Comparison of ENCODE assay signal across 17 mouse cellular contexts in genomic region chr17:86438763-86439162, GRCm38 (mm10).
A peak's percentile ranks its signal among the peaks of the same experiment; 100 is the strongest.
DNase-seq lines count a peak whose midpoint lies in the region; ATAC-seq and TF ChIP-seq lines count a peak whose summit lies in the region.
"Had no signal": no experiment of that assay in that cellular context is flagged by ENCODE, and none has a peak within 500 bp of the region (broad histone marks: within the 10 kb centered on the region; RNA-seq: fewer than 3 reads in every experiment).

No protein-coding gene starts in this region.

- H3K9ac ChIP-seq in heart, adult 2 months (ENCODE audit: low read depth, low read length): no peak overlapping the region
- no peak overlapping the region for H3K9ac ChIP-seq in heart, embryonic 11.5 days (ENCODE audit: low read depth, low read length)
- H3K9ac ChIP-seq in intestine, embryonic 15.5 days: no peak overlapping the region
- H3K9ac ChIP-seq: embryonic facial prominence, embryonic 15.5 days; hindbrain, embryonic 15.5 days; liver, embryonic 14.5 days; midbrain, embryonic 12.5 days had no signal

- no peak for TF ChIP-seq CTCF in heart, adult 2 months (IDR thresholded peaks at IDR 0.05)

- H3K4me2 ChIP-seq in heart, embryonic 11.5 days: no peak overlapping the region
- no peak overlapping the region for H3K4me2 ChIP-seq in intestine, embryonic 15.5 days (replicated peaks)
- H3K4me2 ChIP-seq: embryonic facial prominence, embryonic 15.5 days; hindbrain, embryonic 15.5 days; midbrain, embryonic 12.5 days had no signal

- peak; percentile 41; the same call in 1 of the 2 replicates for ATAC-seq in heart, embryonic 11.5 days (replicated peaks; ENCODE audit: insufficient number of reproducible peaks, low FRiP score, low TSS enrichment)
- peak; percentile 90 for ATAC-seq in intestine, embryonic 15.5 days
- peak; percentile 66 for ATAC-seq in megakaryocyte progenitor cell, adult 5-6 weeks (replicated peaks; ENCODE audit: poor library complexity)

- DNase-seq in heart, adult 2 months: peak in 1 of 2 experiments; percentile 32
- no peak for DNase-seq in heart, adult 9 months (ENCODE audit: low spot score in 2 of 2)
- DNase-seq in testis, postnatal 14 days (ENCODE audit: low spot score): no peak
- no peak for DNase-seq in adrenal gland, postnatal 14 days
- no peak for DNase-seq in adrenal gland, postnatal 10 days
- DNase-seq: cerebellum, adult 18-20 months; gastrocnemius, postnatal 36 days; kidney, adult 9 months; lung, postnatal 36 days; thymus, adult 2 months had no signal

- no peak for TF ChIP-seq POLR2A in heart, adult 2 months (IDR thresholded peaks at IDR 0.05; ENCODE audit: insufficient read depth, low read depth, low read length)

- no peaks in the 10 kb centered on the region for H3K27me3 ChIP-seq in heart, adult 2 months (ENCODE audit: control insufficient read depth, insufficient read depth, low read length)
- H3K27me3 ChIP-seq in heart, embryonic 11.5 days (ENCODE audit: control insufficient read depth, insufficient read depth, low read length): no peaks in the 10 kb centered on the region
- no peaks in the 10 kb centered on the region for H3K27me3 ChIP-seq in intestine, embryonic 15.5 days (replicated peaks)
- H3K27me3 ChIP-seq: embryonic facial prominence, embryonic 15.5 days; hindbrain, embryonic 15.5 days; midbrain, embryonic 12.5 days had no signal

- no peak overlapping the region for H3K4me3 ChIP-seq in heart, adult 2 months
- H3K4me3 ChIP-seq in heart, embryonic 11.5 days (ENCODE audit: low read depth, low read length): no peak overlapping the region
- no peak overlapping the region for H3K4me3 ChIP-seq in intestine, embryonic 15.5 days (replicated peaks)
- H3K4me3 ChIP-seq: embryonic facial prominence, embryonic 15.5 days; hindbrain, embryonic 15.5 days; midbrain, embryonic 12.5 days had no signal

- H3K79me2 ChIP-seq in heart, adult 2 months (replicated peaks; ENCODE audit: control insufficient read depth, insufficient read depth, low read length): no peaks in the 10 kb centered on the region

- intact Hi-C loops in heart, adult 2 months (cut with DNase I): loop anchor here (5.0 kb wide), 1 partner anchor 71 kb away; no protein-coding TSS in a partner anchor

- no peak for TF ChIP-seq EP300 in heart, adult 2 months (IDR thresholded peaks at IDR 0.05; ENCODE audit: insufficient read depth, low read depth, low read length)

- H3K9me3 ChIP-seq in heart, embryonic 11.5 days (replicated peaks; ENCODE audit: control insufficient read depth, low read length): no peaks in the 10 kb centered on the region
- H3K9me3 ChIP-seq in intestine, embryonic 15.5 days: no peaks in the 10 kb centered on the region
- H3K9me3 ChIP-seq: embryonic facial prominence, embryonic 15.5 days; hindbrain, embryonic 15.5 days; midbrain, embryonic 12.5 days had no signal

- H3K36me3 ChIP-seq in heart, adult 2 months (ENCODE audit: control insufficient read depth, insufficient read depth, low read length): no peaks in the 10 kb centered on the region
- no peaks in the 10 kb centered on the region for H3K36me3 ChIP-seq in heart, embryonic 11.5 days (ENCODE audit: control insufficient read depth, insufficient read depth, low read length)
- H3K36me3 ChIP-seq in intestine, embryonic 15.5 days: no peaks in the 10 kb centered on the region
- H3K36me3 ChIP-seq: embryonic facial prominence, embryonic 15.5 days; hindbrain, embryonic 15.5 days; midbrain, embryonic 12.5 days had no signal

- WGBS in heart, adult 2 months: 57% methylated on average over 5 of the region's 5 CpGs
- WGBS in heart, embryonic 11.5 days (ENCODE audit: insufficient replicate concordance): 46% methylated on average over 5 of the region's 5 CpGs
- 59% methylated on average over 5 of the region's 5 CpGs for WGBS in intestine, embryonic 15.5 days

- H3K4me1 ChIP-seq in heart, adult 2 months (ENCODE audit: control insufficient read depth, insufficient read depth, low read length): peaks cover 16% of the 10 kb centered on the region
- H3K4me1 ChIP-seq in heart, embryonic 11.5 days (ENCODE audit: control insufficient read depth, insufficient read depth, low read length): peaks cover 34% of the 10 kb centered on the region
- peaks cover 7% of the 10 kb centered on the region; the same call in 1 of the 2 replicates for H3K4me1 ChIP-seq in intestine, embryonic 15.5 days (replicated peaks)
- H3K4me1 ChIP-seq: hindbrain, embryonic 15.5 days; midbrain, embryonic 12.5 days had no signal

- H3K27ac ChIP-seq in heart, adult 2 months: peak overlapping the region; percentile 90
- peak overlapping the region; percentile 46; the same call in 1 of the 2 replicates for H3K27ac ChIP-seq in heart, embryonic 11.5 days (ENCODE audit: low read depth, low read length)
- peak overlapping the region; percentile 41 for H3K27ac ChIP-seq in intestine, embryonic 15.5 days
- H3K27ac ChIP-seq: embryonic facial prominence, embryonic 15.5 days; hindbrain, embryonic 15.5 days; liver, embryonic 14.5 days; midbrain, embryonic 12.5 days had no signal
